Mouse (Mus musculus) limb, embryonic 12.5 days (tissue): ENCODE data around the gene Ripply2. TPM values are rescaled to one million over a fixed set of nuclear protein-coding genes. Genes with fewer than 3 reads are reported as not detected.

Source experiments
- ATAC-seq: fragments of 200-750 bp; cut with Nextera tagmentation; 2 replicates; pipeline ENCODE4 v1.8.0; 2017; ENCODE audit warnings: low read depth, moderate TSS enrichment; ENCODE audit not compliant: insufficient number of reproducible peaks, insufficient read depth, low FRiP score, low TSS enrichment
- H3K27ac ChIP-seq: fragments of 300-500 bp; sonication (generic); 2 replicates; pipeline ENCODE4 v1.5.1; 2016; ENCODE audit warnings: mild to moderate bottlenecking, moderate library complexity
- H3K27me3 ChIP-seq: fragments of 300-500 bp; sonication (generic); 2 replicates; pipeline ENCODE4 v1.6.1; 2016; ENCODE audit warnings: mild to moderate bottlenecking, moderate library complexity
- H3K36me3 ChIP-seq: fragments of 300-500 bp; sonication (generic); 2 replicates; pipeline ENCODE4 v1.6.1; 2016; ENCODE audit warnings: mild to moderate bottlenecking, moderate library complexity
- H3K4me1 ChIP-seq: fragments of 300-500 bp; sonication (generic); replicated peaks from 2 replicates; pipeline ENCODE4 v1.6.1; 2016
- H3K4me2 ChIP-seq: fragments of 300-500 bp; sonication (generic); 2 replicates; pipeline ENCODE4 v1.6.1; 2016; ENCODE audit warnings: mild to moderate bottlenecking, moderate library complexity
- H3K4me3 ChIP-seq: fragments of 300-500 bp; sonication (generic); replicated peaks from 2 replicates; pipeline ENCODE4 v1.5.1; 2016; ENCODE audit warnings: mild to moderate bottlenecking
- H3K9ac ChIP-seq: fragments of 300-500 bp; sonication (generic); replicated peaks from 2 replicates; pipeline ENCODE4 v1.6.1; 2016; ENCODE audit warnings: mild to moderate bottlenecking, moderate library complexity
- H3K9me3 ChIP-seq: fragments of 300-500 bp; sonication (generic); 2 replicates; pipeline ENCODE4 v1.6.1; 2016; ENCODE audit warnings: mild to moderate bottlenecking, moderate library complexity
- WGBS: fragments of 180-500 bp; shearing (Covaris S2); methylation state at CpG from one replicate; pipeline ENCODE4 v1.1.7; 2016; 5-methylcytosine and 5-hydroxymethylcytosine counted together
- polyA plus RNA-seq: library from polyadenylated mRNA; unstranded; fragments of >200 nt; fragmentation: Nextera tagmentation; extraction: Ambion mirVana; gene quantifications from 2 replicates; pipeline ENCODE4 v1.2.1, GENCODE M21; 2016

Ripply2 gene
- polyA plus RNA-seq, 1 experiment from 2014 or later: not detected

- H3K4me3 ChIP-seq: no peak overlapping the region
- no peak overlapping the region for H3K27ac ChIP-seq
- no peak overlapping the region for H3K4me2 ChIP-seq
- ATAC-seq: no peak
- H3K36me3 ChIP-seq: no peaks in the 10 kb centered on the region
- no peaks in the 10 kb centered on the region for H3K9me3 ChIP-seq
- no peaks in the 10 kb centered on the region for H3K27me3 ChIP-seq
- peaks cover 9% of the 10 kb centered on the region for H3K4me1 ChIP-seq
- no peak overlapping the region for H3K9ac ChIP-seq
Measured at GRCm38 (mm10) chr9:86989822-86990221, 25.5 kb upstream of the Ripply2 start.

- Histone ChIP-seq H3K27me3 (no peaks in the 10 kb centered on the region), H3K9ac (no peak overlapping the region), H3K27ac (no peak overlapping the region), H3K9me3 (0 out of 2 replicates have a peak, but pooled peaks cover 4% of the 10 kb centered on the region), H3K4me2 (no peak overlapping the region), H3K36me3 (no peaks in the 10 kb centered on the region), H3K4me3 (no peak overlapping the region), H3K4me1 (peaks cover 4% of the 10 kb centered on the region)
- no peak for ATAC-seq
- 74% methylated on average over 8 of the region's 8 CpGs for WGBS
Measured at GRCm38 (mm10) chr9:86991758-86992157, 23.6 kb upstream of the Ripply2 start.

- Histone ChIP-seq H3K36me3 (no peaks in the 10 kb centered on the region), H3K9ac (no peak overlapping the region), H3K27me3 (no peaks in the 10 kb centered on the region), H3K9me3 (0 out of 2 replicates have a peak, but pooled peaks cover 4% of the 10 kb centered on the region), H3K4me3 (no peak overlapping the region), H3K4me2 (no peak overlapping the region), H3K27ac (no peak overlapping the region), H3K4me1 (no peaks in the 10 kb centered on the region)
- ATAC-seq: no peak
- 50% methylated on average over 3 of the region's 3 CpGs for WGBS
Measured at GRCm38 (mm10) chr9:86997046-86997691, 18.2 kb upstream of the Ripply2 start.

GRCm38 (mm10) chr9:86999956-87000582, 15.3 kb upstream of the Ripply2 start:
- no peak overlapping the region for H3K4me3 ChIP-seq
- 69% methylated on average over 2 of the region's 2 CpGs for WGBS
- no peak for ATAC-seq

DNA sequence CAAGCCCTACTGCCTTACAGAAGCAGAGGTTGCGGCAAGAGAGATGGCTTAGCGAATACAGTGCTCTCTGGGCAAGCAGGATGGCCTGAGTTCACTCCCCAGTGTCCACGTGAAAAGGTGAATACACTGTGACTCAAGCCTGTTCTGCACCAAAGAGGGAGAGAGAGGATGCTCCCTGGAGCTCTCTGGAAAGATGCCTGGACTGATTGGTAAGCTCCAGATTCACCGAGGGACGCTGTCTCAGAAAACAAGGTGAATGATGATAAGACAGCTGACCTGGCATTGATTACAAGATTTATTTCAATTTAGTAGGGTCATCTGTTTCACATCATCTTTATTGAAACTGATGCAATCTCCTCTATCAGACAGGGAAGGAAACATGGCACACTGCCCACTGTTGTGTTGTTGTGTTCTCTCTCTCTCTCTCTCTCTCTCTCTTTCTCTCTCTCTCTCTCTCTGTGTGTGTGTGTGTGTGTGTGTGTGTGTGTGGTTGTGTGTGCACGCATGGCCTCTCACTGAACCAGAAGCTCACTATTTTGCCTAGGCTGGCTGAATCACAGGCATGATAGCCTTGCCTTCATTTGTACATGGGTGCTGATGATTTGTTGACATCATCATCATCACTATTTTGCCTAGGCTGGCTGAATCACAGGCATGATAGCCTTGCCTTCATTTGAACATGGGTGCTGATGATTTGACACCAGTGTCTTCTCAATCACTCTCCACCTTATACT, 10.5 kb upstream of the Ripply2 start:
- 59% methylated on average over 6 of the region's 6 CpGs for WGBS

More at GRCm38 (mm10) chr9:86999956-87000582, 15.3 kb upstream of the Ripply2 start:
- H3K4me1 ChIP-seq: no peaks in the 10 kb centered on the region
- no peak overlapping the region for H3K27ac ChIP-seq
- H3K9me3 ChIP-seq: 0 out of 2 replicates have a peak, but pooled peaks cover 4% of the 10 kb centered on the region
- no peaks in the 10 kb centered on the region for H3K36me3 ChIP-seq
- H3K27me3 ChIP-seq: no peaks in the 10 kb centered on the region
- no peak overlapping the region for H3K9ac ChIP-seq
- no peak overlapping the region for H3K4me2 ChIP-seq

DNA sequence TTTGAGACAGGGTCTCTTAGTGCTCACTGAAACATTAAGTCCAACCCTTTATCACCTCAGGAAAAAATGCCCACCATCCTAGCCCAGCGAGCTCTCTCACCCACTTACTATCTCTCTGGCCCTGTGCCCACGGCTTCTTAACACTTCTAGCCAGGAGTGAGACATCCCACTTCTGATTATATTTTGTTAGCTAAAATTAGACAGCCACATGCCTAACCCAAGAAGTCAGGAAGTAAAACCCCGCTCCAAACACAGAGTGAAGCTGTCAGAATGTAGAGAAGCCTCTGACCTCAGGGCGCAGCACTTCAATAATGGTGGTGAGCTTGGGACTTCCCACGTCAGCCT, 9.9 kb upstream of the Ripply2 start:
- 65% methylated on average over 5 of the region's 5 CpGs for WGBS

More for the DNA sequence above, 10.5 kb upstream of the Ripply2 start:
- Histone ChIP-seq H3K9me3 (no peaks in the 10 kb centered on the region), H3K9ac (no peak overlapping the region), H3K4me2 (no peak overlapping the region), H3K4me1 (no peaks in the 10 kb centered on the region), H3K27ac (no peak overlapping the region), H3K27me3 (peaks cover 7% of the 10 kb centered on the region), H3K4me3 (no peak overlapping the region), H3K36me3 (no peaks in the 10 kb centered on the region)
- no peak for ATAC-seq

GRCm38 (mm10) chr9:87008507-87008906, 6.8 kb upstream of the Ripply2 start:
- WGBS: 41% methylated on average over 6 of the region's 6 CpGs
- H3K36me3 ChIP-seq: no peaks in the 10 kb centered on the region
- no peaks in the 10 kb centered on the region for H3K9me3 ChIP-seq
- H3K27ac ChIP-seq: no peak overlapping the region
- peaks cover 22% of the 10 kb centered on the region for H3K27me3 ChIP-seq
- H3K4me3 ChIP-seq: no peak overlapping the region
- no peaks in the 10 kb centered on the region for H3K4me1 ChIP-seq
- ATAC-seq: no peak
- H3K4me2 ChIP-seq: no peak overlapping the region
- H3K9ac ChIP-seq: no peak overlapping the region

More for the DNA sequence above, 9.9 kb upstream of the Ripply2 start:
- Histone ChIP-seq H3K9me3 (no peaks in the 10 kb centered on the region), H3K9ac (no peak overlapping the region), H3K36me3 (no peaks in the 10 kb centered on the region), H3K4me1 (no peaks in the 10 kb centered on the region), H3K27ac (no peak overlapping the region), H3K27me3 (peaks cover 7% of the 10 kb centered on the region), H3K4me3 (no peak overlapping the region), H3K4me2 (no peak overlapping the region)
- no peak for ATAC-seq

- H3K4me2 ChIP-seq: no peak overlapping the region
- H3K27me3 ChIP-seq: peaks cover 23% of the 10 kb centered on the region
- ATAC-seq: no peak
- no peaks in the 10 kb centered on the region for H3K9me3 ChIP-seq
- H3K4me3 ChIP-seq: no peak overlapping the region
- H3K27ac ChIP-seq: no peak overlapping the region
- H3K36me3 ChIP-seq: no peaks in the 10 kb centered on the region
- H3K4me1 ChIP-seq: no peaks in the 10 kb centered on the region
- WGBS: 85% methylated on average over 1 of the region's 1 CpGs
- H3K9ac ChIP-seq: no peak overlapping the region
Measured at GRCm38 (mm10) chr9:87008919-87009318, 6.4 kb upstream of the Ripply2 start.

- Histone ChIP-seq H3K4me2 (peak overlapping the region; percentile 88), H3K27ac (no peak overlapping the region), H3K9ac (peak overlapping the region; percentile 37; the same call in 1 of the 2 replicates), H3K4me3 (peak overlapping the region; percentile 54), H3K27me3 (peaks cover 55% of the 10 kb centered on the region), H3K9me3 (no peaks in the 10 kb centered on the region), H3K4me1 (peaks cover 10% of the 10 kb centered on the region), H3K36me3 (no peaks in the 10 kb centered on the region)
- 2% methylated on average over 10 of the region's 10 CpGs for WGBS
- no peak; the same call in 1 of the 2 replicates for ATAC-seq
Measured at GRCm38 (mm10) chr9:87015938-87016294, 579 bp downstream of the Ripply2 start.

DNA sequence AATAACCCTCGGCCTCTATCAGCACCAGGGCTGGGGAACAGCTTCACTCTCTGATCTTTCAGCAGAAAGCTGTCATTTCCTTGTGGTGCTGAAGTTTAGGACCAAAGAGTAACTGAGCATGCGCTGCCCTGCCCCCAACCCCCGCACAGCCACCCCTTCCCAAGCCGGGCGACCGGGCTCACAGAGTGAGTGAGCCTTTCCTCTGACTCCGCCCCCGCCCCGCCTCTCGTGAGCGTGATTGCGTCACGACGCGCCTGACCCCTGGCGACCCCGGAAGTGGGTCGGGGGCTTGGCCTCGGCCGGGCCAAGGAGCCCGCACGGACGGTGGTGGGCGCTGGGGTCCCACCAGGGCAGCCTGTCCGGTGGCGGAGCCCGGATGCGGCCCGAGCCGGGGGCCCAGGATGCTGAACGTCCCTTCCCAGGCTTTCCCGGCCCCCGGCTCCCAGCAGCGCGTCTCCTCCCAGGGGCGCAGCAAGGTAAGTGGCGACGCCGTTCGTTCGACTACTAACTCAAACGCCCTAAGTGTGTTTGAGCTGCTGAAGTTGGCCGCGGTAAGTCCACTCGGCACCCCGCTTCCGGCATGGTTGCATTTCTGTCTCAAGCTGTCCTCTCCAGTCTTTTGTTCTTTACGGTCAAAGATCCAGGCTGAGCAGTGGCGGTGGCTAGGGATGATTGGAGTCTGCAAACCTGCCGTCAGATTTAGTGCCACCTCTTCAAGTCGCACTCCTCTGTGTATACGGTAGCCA, 6.6 kb downstream of the Ripply2 start, which contains the start of gene Cyb5r4:
Gene Cyb5r4, plus strand, starts transcription at position 237 of the 746 bp plus-strand sequence.
- under 1% methylated on average over 52 of the region's 52 CpGs for WGBS

GRCm38 (mm10) chr9:87025764-87026163, 10.4 kb downstream of the Ripply2 start:
- Histone ChIP-seq H3K9ac (no peak overlapping the region), H3K4me1 (peaks cover 11% of the 10 kb centered on the region; the same call in 1 of the 2 replicates), H3K27ac (no peak overlapping the region), H3K9me3 (no peaks in the 10 kb centered on the region), H3K27me3 (no peaks in the 10 kb centered on the region), H3K4me2 (no peak overlapping the region), H3K4me3 (no peak overlapping the region), H3K36me3 (no peaks in the 10 kb centered on the region)
- ATAC-seq: no peak
- 79% methylated on average over 6 of the region's 6 CpGs for WGBS

More for the DNA sequence above, 6.6 kb downstream of the Ripply2 start, which contains the start of gene Cyb5r4:
- Histone ChIP-seq H3K9ac (peak within 1 kb of the TSS; percentile 71), H3K27ac (0 out of 2 replicates have a peak within 1 kb of the TSS, but pooled peaks have one; percentile 41), H3K36me3 (no peaks in the 10 kb centered on the region), H3K4me3 (peak within 1 kb of the TSS; percentile 86), H3K27me3 (peaks cover 11% of the 10 kb centered on the region), H3K9me3 (no peaks in the 10 kb centered on the region), H3K4me1 (peaks cover 11% of the 10 kb centered on the region; the same call in 1 of the 2 replicates), H3K4me2 (peak within 1 kb of the TSS; percentile 71)
- ATAC-seq: peak; percentile 100
